Mouse (Mus musculus): ENCODE data around the gene Trabd2b. TPM values are rescaled to one million over a fixed set of nuclear protein-coding genes. Genes with fewer than 3 reads are reported as not detected.
A peak's percentile ranks its signal among the peaks of the same experiment; 100 is the strongest.

Trabd2b gene
- polyA plus RNA-seq, 1 experiment from 2014 or later, result 5.7 TPM

DNA sequence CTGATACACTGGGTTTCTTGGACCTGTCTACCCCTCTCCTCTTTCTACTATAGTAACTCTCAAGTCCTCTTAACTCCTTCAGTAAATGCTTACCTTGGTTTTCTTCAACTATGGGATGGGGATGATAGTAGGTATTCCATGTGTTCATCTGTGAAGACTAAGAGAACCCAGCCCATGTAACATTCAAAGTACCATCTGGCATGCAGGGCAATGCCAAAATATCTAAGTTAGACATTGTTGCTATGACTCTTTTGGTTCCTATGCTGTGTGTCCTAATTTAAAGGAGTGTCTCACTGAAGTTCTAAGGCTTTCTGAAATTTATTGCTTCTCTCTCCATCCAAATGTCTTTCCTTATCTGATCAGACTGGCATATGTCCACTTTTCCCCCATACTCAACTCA lies 106.6 kb downstream of the Trabd2b start:
- H3K27me3 ChIP-seq (ENCODE audit: insufficient read depth, low read length), result no peaks in the 10 kb centered on the region
- no peaks in the 10 kb centered on the region for H3K36me3 ChIP-seq (ENCODE audit: insufficient read depth, low read length)
- no peak overlapping the region for H3K9ac ChIP-seq (replicated peaks; ENCODE audit: low read length)
- H3K27ac ChIP-seq (ENCODE audit: low read length), result no peak overlapping the region
- H3K4me2 ChIP-seq (replicated peaks; ENCODE audit: low read depth, low read length), result no peak overlapping the region
- no peak for ATAC-seq (ENCODE audit: low FRiP score, low TSS enrichment)
- H3K9me3 ChIP-seq (ENCODE audit: low read length), result no peaks in the 10 kb centered on the region
- H3K4me1 ChIP-seq (ENCODE audit: insufficient read depth, low read length), result peaks cover 10% of the 10 kb centered on the region; the same call in 1 of the 2 replicates
- H3K4me3 ChIP-seq (ENCODE audit: low read length), result no peak overlapping the region

DNA sequence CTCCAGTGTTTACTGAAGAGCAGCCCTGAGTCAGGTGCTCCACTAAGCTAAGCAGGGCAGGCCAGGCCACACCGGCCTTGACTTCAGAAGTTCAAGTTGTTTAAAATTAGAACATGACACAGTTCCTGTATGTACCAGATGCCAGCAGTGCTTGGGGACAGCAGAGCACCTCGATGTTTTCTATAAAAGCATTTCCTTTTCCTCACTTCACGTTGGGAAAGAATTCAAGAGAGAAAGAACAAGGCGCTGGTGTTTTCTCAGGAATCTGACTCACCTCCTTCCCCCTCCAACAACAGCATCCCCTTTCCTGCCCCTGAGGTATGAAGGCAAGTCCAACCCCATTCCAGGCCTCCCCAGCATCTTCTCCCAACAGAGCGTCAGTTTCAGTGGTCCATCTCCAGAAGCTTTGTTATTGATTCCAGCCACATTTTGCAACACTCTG lies 108.8 kb downstream of the Trabd2b start:
- WGBS, result 35% methylated on average over 5 of the region's 5 CpGs

DNA sequence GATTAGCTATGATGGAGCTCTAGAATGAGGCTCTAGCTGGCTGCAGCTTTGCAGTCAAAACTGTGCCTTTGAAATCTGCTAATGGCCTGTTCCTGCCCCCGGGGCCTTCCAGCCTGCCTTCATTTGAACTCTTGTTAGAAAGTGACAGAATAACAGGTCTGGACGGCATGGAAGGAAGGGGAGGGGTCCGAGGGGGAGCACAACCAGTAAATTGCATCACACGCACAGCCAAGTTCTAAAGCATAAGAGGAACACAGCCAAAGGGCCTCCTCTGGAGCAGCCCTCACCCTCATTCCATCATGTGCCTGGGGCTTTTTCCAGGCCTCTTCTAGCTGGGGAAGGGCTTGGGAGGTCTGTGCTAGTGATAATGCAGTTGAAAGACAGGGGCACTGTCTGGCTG lies 110.1 kb downstream of the Trabd2b start:
- H3K9ac ChIP-seq (replicated peaks; ENCODE audit: low read length), result no peak overlapping the region
- no peaks in the 10 kb centered on the region for H3K27me3 ChIP-seq (ENCODE audit: insufficient read depth, low read length)
- no peak overlapping the region for H3K4me3 ChIP-seq (ENCODE audit: low read length)
- H3K4me1 ChIP-seq (ENCODE audit: insufficient read depth, low read length), result peaks cover 10% of the 10 kb centered on the region; the same call in 1 of the 2 replicates
- no peaks in the 10 kb centered on the region for H3K9me3 ChIP-seq (ENCODE audit: low read length)
- peak; percentile 11; the same call in 1 of the 2 replicates for ATAC-seq (ENCODE audit: low FRiP score, low TSS enrichment)
- no peaks in the 10 kb centered on the region for H3K36me3 ChIP-seq (ENCODE audit: insufficient read depth, low read length)
- no peak overlapping the region for H3K27ac ChIP-seq (ENCODE audit: low read length)
- 21% methylated on average over 4 of the region's 4 CpGs for WGBS
- no peak overlapping the region for H3K4me2 ChIP-seq (replicated peaks; ENCODE audit: low read depth, low read length)

More for the DNA sequence above, 108.8 kb downstream of the Trabd2b start:
- Histone ChIP-seq H3K27ac (ENCODE audit: low read length) (no peak overlapping the region), H3K4me3 (ENCODE audit: low read length) (no peak overlapping the region), H3K27me3 (ENCODE audit: insufficient read depth, low read length) (no peaks in the 10 kb centered on the region), H3K4me1 (ENCODE audit: insufficient read depth, low read length) (peaks cover 10% of the 10 kb centered on the region; the same call in 1 of the 2 replicates), H3K36me3 (ENCODE audit: insufficient read depth, low read length) (no peaks in the 10 kb centered on the region), H3K9me3 (ENCODE audit: low read length) (no peaks in the 10 kb centered on the region), H3K4me2 (replicated peaks; ENCODE audit: low read depth, low read length) (no peak overlapping the region), H3K9ac (replicated peaks; ENCODE audit: low read length) (no peak overlapping the region)
- ATAC-seq (ENCODE audit: low FRiP score, low TSS enrichment), result no peak

DNA sequence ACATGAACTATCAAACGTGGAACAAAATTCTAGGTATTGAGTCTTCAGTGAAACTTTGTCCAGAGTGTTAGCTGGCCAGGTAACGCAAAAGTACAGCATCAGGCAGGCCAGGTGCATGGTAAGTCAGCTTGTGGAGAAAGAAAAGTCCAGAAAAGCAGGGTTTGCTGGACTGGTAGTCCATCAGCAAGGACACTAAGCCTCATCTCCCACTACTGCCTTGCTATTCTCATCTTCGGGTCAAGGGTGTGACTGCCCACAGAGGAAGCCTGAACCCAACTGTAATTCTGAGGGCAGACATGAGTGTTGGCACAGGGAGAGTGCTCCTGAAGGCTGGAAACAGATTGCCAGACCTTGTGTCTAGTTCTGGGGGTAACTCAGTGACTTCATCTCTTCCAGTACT lies 111.5 kb downstream of the Trabd2b start:
- Histone ChIP-seq H3K27ac (ENCODE audit: low read length) (no peak overlapping the region), H3K9ac (replicated peaks; ENCODE audit: low read length) (no peak overlapping the region), H3K4me2 (replicated peaks; ENCODE audit: low read depth, low read length) (no peak overlapping the region), H3K27me3 (ENCODE audit: insufficient read depth, low read length) (no peaks in the 10 kb centered on the region), H3K4me3 (ENCODE audit: low read length) (no peak overlapping the region), H3K36me3 (ENCODE audit: insufficient read depth, low read length) (no peaks in the 10 kb centered on the region), H3K9me3 (ENCODE audit: low read length) (no peaks in the 10 kb centered on the region), H3K4me1 (ENCODE audit: insufficient read depth, low read length) (peaks cover 15% of the 10 kb centered on the region; the same call in 1 of the 2 replicates)
- WGBS, result 87% methylated on average over 3 of the region's 3 CpGs
- no peak for ATAC-seq (ENCODE audit: low FRiP score, low TSS enrichment)

DNA sequence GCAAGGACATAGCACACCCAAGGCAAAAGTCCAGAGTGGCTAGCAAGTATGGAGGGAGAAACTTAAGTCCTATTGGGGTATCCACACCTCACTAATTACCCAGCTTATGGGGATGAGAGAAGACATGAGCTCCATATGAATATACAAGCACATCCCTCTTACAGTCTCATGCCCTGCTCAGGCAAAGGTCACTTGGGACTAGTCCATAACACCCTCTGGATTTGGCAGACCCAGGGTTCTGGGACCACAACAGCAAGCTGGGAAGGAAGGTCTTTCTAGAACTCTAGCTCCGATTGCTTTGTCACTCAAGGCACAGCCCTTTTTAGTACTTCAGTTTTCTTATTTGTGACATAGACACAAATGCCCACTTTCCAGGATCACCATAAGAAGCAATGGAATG lies 112.0 kb downstream of the Trabd2b start:
- no peak for ATAC-seq (ENCODE audit: low FRiP score, low TSS enrichment)
- no peak overlapping the region for H3K27ac ChIP-seq (ENCODE audit: low read length)
- peaks cover 20% of the 10 kb centered on the region; the same call in 1 of the 2 replicates for H3K4me1 ChIP-seq (ENCODE audit: insufficient read depth, low read length)
- no peak overlapping the region for H3K4me2 ChIP-seq (replicated peaks; ENCODE audit: low read depth, low read length)
- H3K9ac ChIP-seq (replicated peaks; ENCODE audit: low read length), result no peak overlapping the region
- 94% methylated on average over 1 of the region's 1 CpGs for WGBS
- no peaks in the 10 kb centered on the region for H3K9me3 ChIP-seq (ENCODE audit: low read length)
- no peaks in the 10 kb centered on the region for H3K36me3 ChIP-seq (ENCODE audit: insufficient read depth, low read length)
- no peaks in the 10 kb centered on the region for H3K27me3 ChIP-seq (ENCODE audit: insufficient read depth, low read length)
- H3K4me3 ChIP-seq (ENCODE audit: low read length), result no peak overlapping the region

DNA sequence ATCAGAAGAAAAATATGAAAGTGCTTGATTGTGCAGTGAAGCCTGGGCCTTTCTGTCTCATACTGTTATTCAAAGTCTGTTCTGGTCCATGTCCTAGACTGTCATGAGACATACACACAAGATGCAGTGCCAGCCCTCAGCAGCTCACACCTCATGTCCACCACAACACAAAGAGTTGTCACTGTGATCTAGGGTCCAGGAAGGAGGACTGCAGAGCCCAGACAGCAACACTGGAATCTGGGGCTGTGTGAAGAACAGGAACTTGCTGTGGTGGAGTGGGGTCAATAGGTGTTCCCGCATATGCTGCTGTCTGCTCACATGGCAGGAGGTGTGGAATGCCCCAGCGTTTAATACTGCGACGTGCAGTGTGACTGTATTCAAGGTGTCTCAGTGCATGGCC lies 112.8 kb downstream of the Trabd2b start:
- H3K4me2 ChIP-seq (replicated peaks; ENCODE audit: low read depth, low read length), result no peak overlapping the region
- WGBS, result 59% methylated on average over 4 of the region's 4 CpGs
- no peaks in the 10 kb centered on the region for H3K36me3 ChIP-seq (ENCODE audit: insufficient read depth, low read length)
- H3K27ac ChIP-seq (ENCODE audit: low read length), result no peak overlapping the region
- no peaks in the 10 kb centered on the region for H3K9me3 ChIP-seq (ENCODE audit: low read length)
- H3K4me1 ChIP-seq (ENCODE audit: insufficient read depth, low read length), result peaks cover 28% of the 10 kb centered on the region
- H3K4me3 ChIP-seq (ENCODE audit: low read length), result no peak overlapping the region
- no peak overlapping the region for H3K9ac ChIP-seq (replicated peaks; ENCODE audit: low read length)
- no peak for ATAC-seq (ENCODE audit: low FRiP score, low TSS enrichment)
- no peaks in the 10 kb centered on the region for H3K27me3 ChIP-seq (ENCODE audit: insufficient read depth, low read length)

DNA sequence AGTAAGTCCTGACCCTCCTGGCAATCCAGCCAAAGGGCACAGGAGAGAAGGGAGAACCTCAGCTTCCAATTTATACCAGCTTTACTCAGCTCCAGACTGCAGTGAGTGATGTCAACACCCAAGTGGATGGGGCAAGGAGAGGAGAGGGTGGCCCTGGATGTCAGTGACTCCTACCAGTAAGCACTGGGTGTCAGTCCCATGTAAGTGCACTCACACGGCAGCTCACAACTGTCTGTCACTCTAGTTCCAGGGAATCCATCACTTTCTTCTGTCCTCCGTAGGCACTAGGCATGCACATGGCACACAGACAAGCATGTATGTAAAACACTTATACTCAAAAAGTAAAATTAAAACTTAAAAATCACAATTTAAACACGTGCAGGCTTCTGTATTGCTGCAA lies 113.4 kb downstream of the Trabd2b start:
- Histone ChIP-seq H3K36me3 (ENCODE audit: insufficient read depth, low read length) (no peaks in the 10 kb centered on the region), H3K9me3 (ENCODE audit: low read length) (no peaks in the 10 kb centered on the region), H3K27me3 (ENCODE audit: insufficient read depth, low read length) (no peaks in the 10 kb centered on the region), H3K27ac (ENCODE audit: low read length) (no peak overlapping the region), H3K9ac (replicated peaks; ENCODE audit: low read length) (no peak overlapping the region), H3K4me3 (ENCODE audit: low read length) (no peak overlapping the region), H3K4me1 (ENCODE audit: insufficient read depth, low read length) (peaks cover 28% of the 10 kb centered on the region), H3K4me2 (replicated peaks; ENCODE audit: low read depth, low read length) (no peak overlapping the region)
- 83% methylated on average over 3 of the region's 3 CpGs for WGBS
- no peak for ATAC-seq (ENCODE audit: low FRiP score, low TSS enrichment)

DNA sequence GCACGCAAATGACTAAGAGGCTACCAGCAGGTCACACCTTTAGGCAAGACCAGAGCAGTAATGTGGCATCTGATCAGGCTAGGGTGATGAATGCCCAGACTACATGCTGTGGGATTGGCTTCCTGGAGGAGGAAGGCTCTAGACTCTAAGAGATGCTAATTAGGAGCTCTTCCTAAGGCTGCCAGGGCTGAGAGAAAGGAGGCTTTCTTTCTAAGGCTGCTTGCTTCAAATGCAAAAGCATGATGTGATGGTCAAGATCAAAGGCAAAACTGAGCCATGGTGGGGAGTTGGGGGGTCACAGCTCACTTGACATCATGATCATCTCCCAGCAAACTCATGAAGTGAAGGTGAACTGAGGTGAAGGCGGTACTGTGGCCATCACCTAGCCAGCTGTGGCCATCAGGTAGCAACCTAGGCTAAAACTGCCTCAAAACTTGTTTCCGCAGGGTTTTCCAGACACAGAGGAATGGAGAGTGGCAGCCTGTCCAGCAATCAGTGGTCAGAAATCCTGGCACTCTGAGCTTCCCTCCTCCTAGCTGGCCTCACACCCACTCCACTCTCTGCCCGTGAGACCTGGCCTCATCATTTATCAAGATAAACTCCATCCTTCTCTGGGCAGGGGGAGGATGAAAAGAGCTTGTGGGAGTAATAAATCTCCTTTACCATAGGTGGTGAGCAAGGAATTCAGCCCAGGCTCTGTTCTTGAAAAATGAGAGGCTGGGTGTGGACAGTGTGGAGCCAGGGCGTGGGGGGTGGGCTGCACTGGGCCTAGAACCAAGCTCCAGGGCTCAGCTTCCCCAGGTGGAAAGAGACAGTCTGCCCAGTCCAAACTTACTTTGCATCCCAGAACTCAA lies 117.0 kb downstream of the Trabd2b start:
- Histone ChIP-seq H3K36me3 (ENCODE audit: insufficient read depth, low read length) (no peaks in the 10 kb centered on the region), H3K27me3 (ENCODE audit: insufficient read depth, low read length) (no peaks in the 10 kb centered on the region), H3K4me3 (ENCODE audit: low read length) (no peak overlapping the region), H3K27ac (ENCODE audit: low read length) (peak overlapping the region; percentile 17; the same call in 1 of the 2 replicates), H3K4me1 (ENCODE audit: insufficient read depth, low read length) (peaks cover 18% of the 10 kb centered on the region), H3K9ac (replicated peaks; ENCODE audit: low read length) (no peak overlapping the region), H3K4me2 (replicated peaks; ENCODE audit: low read depth, low read length) (no peak overlapping the region), H3K9me3 (ENCODE audit: low read length) (no peaks in the 10 kb centered on the region)
- ATAC-seq (ENCODE audit: low FRiP score, low TSS enrichment), result peak; percentile 89
- WGBS, result 39% methylated on average over 5 of the region's 5 CpGs

DNA sequence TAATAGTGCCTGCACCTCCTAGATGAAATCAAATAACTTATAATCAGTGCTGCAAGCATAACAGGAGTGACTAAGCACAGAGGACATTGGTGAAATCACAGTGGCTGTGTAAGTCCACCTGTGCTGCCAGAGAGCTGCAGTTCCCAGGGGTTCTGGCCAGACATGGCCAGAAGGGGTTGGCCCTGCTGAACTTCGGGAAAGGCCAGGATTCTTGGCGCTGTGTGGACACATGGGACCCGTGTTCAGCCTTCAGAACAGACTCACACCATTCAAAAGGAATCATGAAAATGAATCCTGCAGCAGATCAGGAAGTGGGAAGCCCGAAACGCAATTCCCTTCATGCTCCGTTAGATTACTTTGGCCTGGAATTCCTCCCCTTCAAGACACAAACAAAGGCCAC lies 125.1 kb downstream of the Trabd2b start:
- Histone ChIP-seq H3K36me3 (ENCODE audit: insufficient read depth, low read length) (no peaks in the 10 kb centered on the region), H3K27me3 (ENCODE audit: insufficient read depth, low read length) (no peaks in the 10 kb centered on the region), H3K9ac (replicated peaks; ENCODE audit: low read length) (no peak overlapping the region), H3K4me3 (ENCODE audit: low read length) (no peak overlapping the region), H3K9me3 (ENCODE audit: low read length) (no peaks in the 10 kb centered on the region), H3K4me1 (ENCODE audit: insufficient read depth, low read length) (no peaks in the 10 kb centered on the region; the same call in 1 of the 2 replicates), H3K4me2 (replicated peaks; ENCODE audit: low read depth, low read length) (no peak overlapping the region), H3K27ac (ENCODE audit: low read length) (no peak overlapping the region)
- 44% methylated on average over 6 of the region's 6 CpGs for WGBS
- ATAC-seq (ENCODE audit: low FRiP score, low TSS enrichment), result no peak
